Mouse (Mus musculus): ENCODE data around the gene Olfr816. TPM values are rescaled to one million over a fixed set of nuclear protein-coding genes. Genes with fewer than 3 reads are reported as not detected.

The Olfr816 gene
- not detected in 2 replicates for polyA plus RNA-seq (2012; rRNA removed)

GRCm38 (mm10) chr10:129915497-129915896, at the start of gene Olfr816:
TSS of gene Olfr816 (minus strand) at chr10:129915597.

DNA sequence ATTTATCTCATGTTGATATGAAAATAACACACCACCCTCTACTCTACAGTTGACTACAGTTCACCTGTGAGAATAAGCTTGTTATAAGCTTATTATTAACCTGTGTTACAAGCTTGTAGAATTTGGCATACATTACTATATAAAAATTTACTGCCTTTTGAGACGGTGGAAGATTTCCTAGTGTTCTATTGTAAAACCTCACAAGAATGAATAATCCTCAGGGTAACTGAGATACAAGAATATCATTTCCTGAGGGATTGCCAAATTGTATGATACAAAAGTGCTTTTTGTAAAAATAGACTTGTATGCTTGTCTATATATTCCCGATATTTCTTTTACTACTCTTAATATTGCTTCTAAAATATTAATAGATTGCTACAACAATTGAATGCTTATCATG, 33.6 kb upstream of the Olfr816 start, which contains the start of gene Olfr818:
TSS of gene Olfr818 (minus strand) at position 101 of the 400 bp plus-strand sequence.

DNA sequence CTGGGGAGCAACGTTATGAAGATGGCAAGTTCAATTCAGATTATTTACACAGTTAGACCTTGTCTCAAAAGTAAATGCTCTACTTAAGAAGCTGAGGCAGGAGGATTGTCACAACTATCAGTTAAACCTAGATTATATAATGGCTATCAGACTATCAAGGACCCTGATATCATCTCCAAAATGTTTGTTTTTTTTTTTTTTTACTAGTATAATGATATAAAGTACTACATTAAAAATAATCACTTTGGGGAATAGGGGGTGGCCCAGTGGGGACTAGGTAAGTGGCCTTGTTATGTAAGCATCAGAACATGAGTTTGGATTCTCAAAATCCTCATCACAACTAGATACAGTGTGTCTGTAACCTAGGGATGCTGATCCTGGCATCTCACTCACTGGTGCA, 9.6 kb downstream of the Olfr816 start, which contains the start of gene Olfr815:
TSS of gene Olfr815 (minus strand) at position 101 of the 400 bp plus-strand sequence.

DNA sequence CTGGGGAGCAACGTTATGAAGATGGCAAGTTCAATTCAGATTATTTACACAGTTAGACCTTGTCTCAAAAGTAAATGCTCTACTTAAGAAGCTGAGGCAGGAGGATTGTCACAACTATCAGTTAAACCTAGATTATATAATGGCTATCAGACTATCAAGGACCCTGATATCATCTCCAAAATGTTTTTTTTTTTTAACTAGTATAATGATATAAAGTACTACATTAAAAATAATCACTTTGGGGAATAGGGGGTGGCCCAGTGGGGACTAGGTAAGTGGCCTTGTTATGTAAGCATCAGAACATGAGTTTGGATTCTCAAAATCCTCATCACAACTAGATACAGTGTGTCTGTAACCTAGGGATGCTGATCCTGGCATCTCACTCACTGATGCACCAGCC, 35.6 kb downstream of the Olfr816 start, which contains the start of gene Olfr814:
TSS of gene Olfr814 (minus strand) at position 101 of the 400 bp plus-strand sequence.

Other genes starting within 250 kb of the Olfr816 start
- not detected in 2 replicates for gene Olfr801, start 241.7 kb downstream of the Olfr816 start, polyA plus RNA-seq (2012; rRNA removed)
- gene Olfr802, start 227.4 kb downstream of the Olfr816 start, polyA plus RNA-seq (2012; rRNA removed): not detected in 2 replicates
- gene Olfr803, start 221.3 kb downstream of the Olfr816 start, polyA plus RNA-seq (2012; rRNA removed): not detected in 2 replicates
- not detected in 2 replicates for gene Olfr804, start 212.4 kb downstream of the Olfr816 start, polyA plus RNA-seq (2012; rRNA removed)
- gene Olfr805, start 186.2 kb downstream of the Olfr816 start, polyA plus RNA-seq (2012; rRNA removed): not detected in 2 replicates
- gene Olfr806, start 173.7 kb downstream of the Olfr816 start, polyA plus RNA-seq (2012; rRNA removed): not detected in 2 replicates
- not detected in 2 replicates for gene Olfr807, start 157.8 kb downstream of the Olfr816 start, polyA plus RNA-seq (2012; rRNA removed)
- gene Olfr808, start 150.1 kb downstream of the Olfr816 start, polyA plus RNA-seq (2012; rRNA removed): not detected in 2 replicates
- gene Olfr809, start 141.0 kb downstream of the Olfr816 start, polyA plus RNA-seq (2012; rRNA removed): not detected in 2 replicates
- gene Olfr810, start 120.7 kb downstream of the Olfr816 start, polyA plus RNA-seq (2012; rRNA removed): not detected in 2 replicates
- gene Olfr811, start 111.2 kb downstream of the Olfr816 start, polyA plus RNA-seq (2012; rRNA removed): not detected in 2 replicates
- not detected in 2 replicates for gene Olfr812, start 69.5 kb downstream of the Olfr816 start, polyA plus RNA-seq (2012; rRNA removed)
- gene Olfr813, start 60.2 kb downstream of the Olfr816 start, polyA plus RNA-seq (2012; rRNA removed): not detected in 2 replicates
- not detected in 2 replicates for gene Olfr814, start 35.7 kb downstream of the Olfr816 start, polyA plus RNA-seq (2012; rRNA removed)
- not detected in 2 replicates for gene Olfr815, start 9.7 kb downstream of the Olfr816 start, polyA plus RNA-seq (2012; rRNA removed)
- not detected in 2 replicates for gene Olfr818, start 33.5 kb upstream of the Olfr816 start, polyA plus RNA-seq (2012; rRNA removed)
- not detected in 2 replicates for gene Olfr819, start 51.7 kb upstream of the Olfr816 start, polyA plus RNA-seq (2012; rRNA removed)
- not detected in 2 replicates for gene Olfr247, start 60.5 kb upstream of the Olfr816 start, polyA plus RNA-seq (2012; rRNA removed)
- gene Gm10310, start 69.5 kb upstream of the Olfr816 start, polyA plus RNA-seq (2012; rRNA removed): not detected in 2 replicates
- not detected in 2 replicates for gene Olfr820, start 97.0 kb upstream of the Olfr816 start, polyA plus RNA-seq (2012; rRNA removed)
- gene Olfr821, start 114.8 kb upstream of the Olfr816 start, polyA plus RNA-seq (2012; rRNA removed): not detected in 2 replicates
- not detected in 2 replicates for gene Olfr822, start 155.6 kb upstream of the Olfr816 start, polyA plus RNA-seq (2012; rRNA removed)
- gene Olfr823, start 199.8 kb upstream of the Olfr816 start, polyA plus RNA-seq (2012; rRNA removed): not detected in 2 replicates
- gene Olfr824, start 214.4 kb upstream of the Olfr816 start, polyA plus RNA-seq (2012; rRNA removed): 0.06 and 0.18 TPM in 2 replicates